Comparison of ENCODE assay signal across 16 mouse cellular contexts in the genomic region with DNA sequence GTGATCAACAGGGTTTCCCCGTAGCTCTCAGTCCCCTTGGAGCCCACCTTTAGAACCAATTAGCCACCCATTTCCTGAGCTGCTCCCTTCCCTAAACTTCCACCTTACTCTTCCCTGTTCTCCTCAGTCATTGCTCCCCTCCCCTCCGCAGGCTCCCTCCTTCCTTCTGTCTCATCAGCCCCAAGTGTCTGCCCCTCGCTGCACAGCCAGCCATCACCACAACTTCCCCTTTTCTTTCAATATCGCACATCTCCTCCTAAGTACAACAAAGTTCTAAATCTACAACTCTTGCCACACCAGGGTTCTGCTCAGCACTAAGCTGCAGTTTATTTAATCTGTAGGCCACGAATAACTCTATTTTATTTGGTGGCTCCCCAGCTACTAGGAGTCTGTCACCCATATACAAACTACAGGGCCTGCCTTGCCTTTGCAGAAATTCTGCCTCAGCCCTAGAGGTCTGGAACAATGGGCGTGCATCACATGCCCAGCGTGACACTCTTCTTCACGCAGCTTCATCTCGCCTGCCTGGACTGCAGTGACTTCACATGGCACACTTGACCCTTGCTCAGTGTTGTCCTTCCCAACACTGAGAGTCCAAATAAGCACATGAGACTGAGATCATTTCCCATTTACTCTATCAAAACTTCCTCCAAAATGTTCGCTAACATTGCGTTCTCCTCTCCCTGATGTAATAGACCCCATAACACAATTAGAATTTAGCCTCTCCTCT. TPM values are rescaled to one million over a fixed set of nuclear protein-coding genes. Genes with fewer than 3 reads are reported as not detected.
DNase-seq lines count a peak whose midpoint lies in the region; ATAC-seq and TF ChIP-seq lines count a peak whose summit lies in the region.
"Had no signal": no experiment of that assay in that cellular context is flagged by ENCODE, and none has a peak within 500 bp of the region (broad histone marks: within the 10 kb centered on the region; RNA-seq: fewer than 3 reads in every experiment).

No protein-coding gene starts in this region.

- peak; percentile 83 for ATAC-seq in megakaryocyte, adult 5-6 weeks (ENCODE audit: poor library complexity, severe bottlenecking)
- no peak for ATAC-seq in forebrain, embryonic 16.5 days
- ATAC-seq in stomach, postnatal 0 days (ENCODE audit: low FRiP score, low TSS enrichment) = no peak
- ATAC-seq: intestine, embryonic 15.5 days; midbrain, embryonic 13.5 days had no signal

- TF ChIP-seq CTCF in thymus, adult 2 months (IDR thresholded peaks at IDR 0.05; ENCODE audit: borderline replicate concordance, control insufficient read depth, extremely low read depth, insufficient read depth, low read length, poor library complexity) = no peak
- TF ChIP-seq CTCF in bone marrow macrophage, adult 2 months (IDR thresholded peaks at IDR 0.05; ENCODE audit: low read depth, low read length) = no peak
- TF ChIP-seq CTCF in stomach, postnatal 0 days (IDR thresholded peaks at IDR 0.05; ENCODE audit: low read depth) = no peak

- no peak for TF ChIP-seq POLR2A in thymus, adult 2 months (IDR thresholded peaks at IDR 0.05; ENCODE audit: control insufficient read depth, extremely low read depth, insufficient read depth, low read length, poor library complexity)
- no peak for TF ChIP-seq POLR2A in bone marrow macrophage, adult 2 months (IDR thresholded peaks at IDR 0.05; ENCODE audit: borderline replicate concordance, low read depth, low read length)

- DNase-seq in thymus, adult 2 months = no peak
- no peak for DNase-seq in thymus, adult 18-20 months
- DNase-seq in left cerebral cortex, postnatal 36 days (ENCODE audit: low spot score in 2 of 2) = no peak
- DNase-seq in stomach, postnatal 0 days (ENCODE audit: low spot score) = no peak
- DNase-seq: adrenal gland, postnatal 25 days; cerebellum, postnatal 25 days; kidney, postnatal 10 days; left cerebral cortex, postnatal 4 days; lung, adult 2 months; right cerebral cortex, postnatal 4 days had no signal

- H3K4me3 ChIP-seq in thymus, adult 2 months (ENCODE audit: control insufficient read depth, insufficient read depth, low read length) = no peak overlapping the region
- H3K4me3 ChIP-seq in bone marrow macrophage, adult 2 months (ENCODE audit: insufficient read depth, low read length) = peak overlapping the region; percentile 28
- H3K4me3 ChIP-seq in forebrain, embryonic 16.5 days (replicated peaks; ENCODE audit: low read length) = no peak overlapping the region
- H3K4me3 ChIP-seq in stomach, postnatal 0 days (ENCODE audit: low read depth, low read length) = no peak overlapping the region
- H3K4me3 ChIP-seq: hindbrain, embryonic 10.5 days; intestine, embryonic 15.5 days; midbrain, embryonic 13.5 days had no signal

- H3K27me3 ChIP-seq in thymus, adult 2 months (ENCODE audit: control insufficient read depth, insufficient read depth, low read length) = no peaks in the 10 kb centered on the region
- no peaks in the 10 kb centered on the region for H3K27me3 ChIP-seq in forebrain, embryonic 16.5 days (replicated peaks; ENCODE audit: control insufficient read depth, insufficient read depth, low read length)
- H3K27me3 ChIP-seq in stomach, postnatal 0 days (ENCODE audit: control insufficient read depth, insufficient read depth, low read length) = no peaks in the 10 kb centered on the region
- H3K27me3 ChIP-seq: intestine, embryonic 15.5 days; midbrain, embryonic 13.5 days had no signal

- intact Hi-C loops in left cerebral cortex, postnatal 36 days (cut with DNase I) = no loop called here

- 38% methylated on average over 11 of the region's 11 CpGs for WGBS in thymus, adult 2 months
- 86% methylated on average over 11 of the region's 11 CpGs for whole genome bisulfite sequencing in forebrain, embryonic 16.5 days
- 84% methylated on average over 11 of the region's 11 CpGs for WGBS in stomach, postnatal 0 days

- peaks cover 16% of the 10 kb centered on the region for H3K4me1 ChIP-seq in thymus, adult 2 months (replicated peaks; ENCODE audit: control insufficient read depth, insufficient read depth, low read length)
- peaks cover 64% of the 10 kb centered on the region for H3K4me1 ChIP-seq in bone marrow macrophage, adult 2 months (ENCODE audit: control insufficient read depth, insufficient read depth, low read length)
- H3K4me1 ChIP-seq in forebrain, embryonic 16.5 days (replicated peaks; ENCODE audit: control insufficient read depth, insufficient read depth, low read length) = no peaks in the 10 kb centered on the region
- H3K4me1 ChIP-seq in stomach, postnatal 0 days (replicated peaks; ENCODE audit: control insufficient read depth, insufficient read depth) = no peaks in the 10 kb centered on the region
- H3K4me1 ChIP-seq: hindbrain, embryonic 10.5 days; intestine, embryonic 15.5 days; midbrain, embryonic 13.5 days had no signal

- no peaks in the 10 kb centered on the region for H3K36me3 ChIP-seq in thymus, adult 2 months (ENCODE audit: control insufficient read depth, insufficient read depth, low read length)
- no peaks in the 10 kb centered on the region for H3K36me3 ChIP-seq in forebrain, embryonic 16.5 days (ENCODE audit: control insufficient read depth, insufficient read depth)
- H3K36me3 ChIP-seq in stomach, postnatal 0 days (ENCODE audit: control insufficient read depth, insufficient read depth, low read length) = no peaks in the 10 kb centered on the region
- H3K36me3 ChIP-seq: hindbrain, embryonic 10.5 days; intestine, embryonic 15.5 days; midbrain, embryonic 13.5 days had no signal

- TF ChIP-seq EP300 in stomach, postnatal 0 days (optimal IDR thresholded peaks at IDR 0.05) = no peak

- H3K27ac ChIP-seq in thymus, adult 2 months (ENCODE audit: control insufficient read depth, insufficient read depth, low read length) = peak overlapping the region; percentile 79
- peak overlapping the region; percentile 97 for H3K27ac ChIP-seq in bone marrow macrophage, adult 2 months (ENCODE audit: insufficient read depth, low read depth, low read length)
- no peak overlapping the region for H3K27ac ChIP-seq in forebrain, embryonic 16.5 days (ENCODE audit: low read length)
- H3K27ac ChIP-seq in stomach, postnatal 0 days (replicated peaks) = no peak overlapping the region
- H3K27ac ChIP-seq: hindbrain, embryonic 10.5 days; intestine, embryonic 15.5 days; midbrain, embryonic 13.5 days had no signal

- H3K4me2 ChIP-seq in forebrain, embryonic 16.5 days (ENCODE audit: low read length) = no peak overlapping the region
- no peak overlapping the region for H3K4me2 ChIP-seq in stomach, postnatal 0 days (replicated peaks; ENCODE audit: low read depth)
- H3K4me2 ChIP-seq: intestine, embryonic 15.5 days; midbrain, embryonic 13.5 days had no signal

- no peaks in the 10 kb centered on the region for H3K9me3 ChIP-seq in forebrain, embryonic 16.5 days (ENCODE audit: control insufficient read depth, low read length)
- H3K9me3 ChIP-seq in stomach, postnatal 0 days (ENCODE audit: control insufficient read depth, low read length) = no peaks in the 10 kb centered on the region
- H3K9me3 ChIP-seq: hindbrain, embryonic 10.5 days; intestine, embryonic 15.5 days; midbrain, embryonic 13.5 days had no signal

- no peak overlapping the region for H3K9ac ChIP-seq in forebrain, embryonic 16.5 days (replicated peaks; ENCODE audit: low read depth, low read length)
- no peak overlapping the region for H3K9ac ChIP-seq in stomach, postnatal 0 days (ENCODE audit: low read length)
- H3K9ac ChIP-seq: intestine, embryonic 15.5 days; midbrain, embryonic 13.5 days had no signal

RNA-seq across cellular contexts. Expression of gene Atp8b4, which starts 24.6 kb away (rescaled TPM):
- polyA plus RNA-seq in thymus, adult 2 months (2012; rRNA removed) = 4.3 and 4.7 TPM in 2 replicates
- 30.5 and 31.7 TPM in 2 replicates for polyA plus RNA-seq in bone marrow macrophage, adult 2 months (2012; ENCODE audit: insufficient read depth, insufficient read length, missing spikeins)
- total RNA-seq in megakaryocyte, adult 5-6 weeks (2015) = 108 TPM in 2 replicates
- 123 and 127 TPM in 2 replicates for total RNA-seq in megakaryocyte, adult 5-6 weeks (2017)
- 0.07 TPM in 1 of 2 replicates, not detected in the other for polyA plus RNA-seq in forebrain, embryonic 16.5 days (2015; fragmentation: Nextera tagmentation; extraction: Ambion mirVana)
- total RNA-seq in left cerebral cortex, postnatal 36 days (2021) = not detected
- polyA plus RNA-seq in stomach, postnatal 0 days (2015; fragmentation: Nextera tagmentation; extraction: Ambion mirVana) = 0.07 TPM in 2 replicates
- polyA plus RNA-seq: midbrain, embryonic 13.5 days had no signal

Comparison
In these comparisons a context has a peak if more than half of its experiments do, and no peak if none do; other contexts are left out.
1. H3K27ac ChIP-seq: peak in thymus, adult 2 months (single experiment) and bone marrow macrophage, adult 2 months (single experiment); none in forebrain, embryonic 16.5 days (single experiment) and stomach, postnatal 0 days (single experiment).